In genomic region chr14:74946751-74947375, GRCm38 (mm10) we compare ENCODE assay signal across 8 mouse cellular contexts. TPM values are rescaled to one million over a fixed set of nuclear protein-coding genes. Genes with fewer than 3 reads are reported as not detected.
A peak's percentile ranks its signal among the peaks of the same experiment; 100 is the strongest.
DNase-seq lines count a peak whose midpoint lies in the region; ATAC-seq and TF ChIP-seq lines count a peak whose summit lies in the region.

No protein-coding gene starts in this region.

- H3K27ac ChIP-seq in hindbrain, embryonic 15.5 days (replicated peaks) = peak overlapping the region; percentile 96

- H3K27me3 ChIP-seq in Patski = no peaks in the 10 kb centered on the region
- no peaks in the 10 kb centered on the region for H3K27me3 ChIP-seq in hindbrain, embryonic 15.5 days

- peak; percentile 66 for ATAC-seq in Patski
- ATAC-seq in hindbrain, embryonic 15.5 days (ENCODE audit: low FRiP score, low read depth) = peak; percentile 82

- H3K36me3 ChIP-seq in hindbrain, embryonic 15.5 days = no peaks in the 10 kb centered on the region

- under 1% methylated on average over 55 of the region's 56 CpGs for WGBS in hindbrain, embryonic 15.5 days

- peaks cover 29% of the 10 kb centered on the region for H3K4me1 ChIP-seq in hindbrain, embryonic 15.5 days (replicated peaks)

- H3K4me2 ChIP-seq in hindbrain, embryonic 15.5 days = peak overlapping the region; percentile 75

- in situ Hi-C loops in Patski (cut with MboI; ENCODE audit: low pct_unique_long_range_greater_than_20kb) = loop anchor here (5.0 kb wide), 1 partner anchor 65 kb away; no protein-coding TSS in a partner anchor

- no peaks in the 10 kb centered on the region for H3K9me3 ChIP-seq in hindbrain, embryonic 15.5 days

- POLR2A ChIA-PET in Patski (lab: Charles Lee) = no interaction called here

- H3K9ac ChIP-seq in hindbrain, embryonic 15.5 days = peak overlapping the region; percentile 94

- DNase-seq in Patski (ENCODE audit: low read depth, low spot score) = no peak
- DNase-seq in cerebellum, postnatal 25 days = peak; percentile 87 to 92
- DNase-seq in frontal cortex, postnatal 36 days (ENCODE audit: low spot score in 2 of 2) = peak; percentile 79 to 83
- DNase-seq in left cerebral cortex, adult 18-20 months (ENCODE audit: low spot score in 2 of 2) = peak; percentile 69 to 81
- DNase-seq in lung, postnatal 4 days = peak; percentile 86 to 88
- peak; percentile 13 for DNase-seq in retina, postnatal 7 days (ENCODE audit: low read depth, low spot score)
- DNase-seq in urinary bladder, adult 18-20 months (ENCODE audit: low spot score in 2 of 2) = peak; percentile 77 to 80

- H3K4me3 ChIP-seq in hindbrain, embryonic 15.5 days = peak overlapping the region; percentile 92

- CTCF ChIA-PET in Patski (lab: Charles Lee) = interaction anchor here (1.0 to 1.2 kb wide), 3 partner anchors 20 to 36 kb away, joined by 3 read pairs; no protein-coding TSS in a partner anchor

- no peak for TF ChIP-seq CTCF in Patski (IDR thresholded peaks at IDR 0.05)

RNA-seq across cellular contexts. Expression of gene Lrch1, which starts 0.8 kb away (rescaled TPM):
- polyA plus RNA-seq in Patski (2021) = 13.0 TPM
- polyA plus RNA-seq in hindbrain, embryonic 15.5 days (2015; fragmentation: Nextera tagmentation; extraction: Ambion mirVana) = 17.4 and 20.2 TPM in 2 replicates
- total RNA-seq in left cerebral cortex, adult 18-20 months (2021) = 10 to 100 TPM; 14.4 to 15.0 TPM
